Mouse (Mus musculus): ENCODE data around the gene Aff4. TPM values are rescaled to one million over a fixed set of nuclear protein-coding genes. Genes with fewer than 3 reads are reported as not detected.
"Not testable (repeated sequence)": the region's sequence is repeated elsewhere in the genome, so short reads cannot be mapped to it uniquely, and the experiment has no call there.

The Aff4 gene
- polyA plus RNA-seq (2017; shearing (Covaris generic)), result 10 to 100 TPM in 1 of 2 experiments, 1 to 10 TPM in 1; 9.6 to 16.4 TPM

- ATAC-seq, result peak; percentile 70
Measured at GRCm38 (mm10) chr11:53350291-53351223, at the start of gene Aff4. Gene Aff4 (plus strand): TSS chr11:53350833.

GRCm38 (mm10) chr11:53301167-53301515 lies 49.5 kb upstream of the Aff4 start:
- no peak for ATAC-seq

GRCm38 (mm10) chr11:53304044-53304840 lies 46.4 kb upstream of the Aff4 start:
- ATAC-seq, result no peak

GRCm38 (mm10) chr11:53306965-53307364 lies 43.7 kb upstream of the Aff4 start:
- ATAC-seq, result no peak

- no peak for ATAC-seq
Measured at GRCm38 (mm10) chr11:53307558-53308065, 43.0 kb upstream of the Aff4 start.

- ATAC-seq, result no peak
Measured at GRCm38 (mm10) chr11:53308251-53308864, 42.3 kb upstream of the Aff4 start.

- ATAC-seq, result no peak
Measured at GRCm38 (mm10) chr11:53308884-53309310, 41.7 kb upstream of the Aff4 start.

- ATAC-seq, result no peak
Measured at GRCm38 (mm10) chr11:53311385-53311784, 39.2 kb upstream of the Aff4 start.

- not testable (repeated sequence) for ATAC-seq
Measured at GRCm38 (mm10) chr11:53312823-53313222, 37.8 kb upstream of the Aff4 start.

- ATAC-seq, result no peak
Measured at GRCm38 (mm10) chr11:53314770-53315173, 35.9 kb upstream of the Aff4 start.

GRCm38 (mm10) chr11:53316996-53317395 lies 33.6 kb upstream of the Aff4 start:
- no peak for ATAC-seq

- ATAC-seq, result no peak
Measured at GRCm38 (mm10) chr11:53318041-53318440, 32.6 kb upstream of the Aff4 start.

GRCm38 (mm10) chr11:53318568-53318967 lies 32.1 kb upstream of the Aff4 start:
- not testable (repeated sequence) for ATAC-seq

- ATAC-seq, result not testable (repeated sequence)
Measured at GRCm38 (mm10) chr11:53319867-53320266, 30.8 kb upstream of the Aff4 start.

GRCm38 (mm10) chr11:53324512-53324968 lies 26.1 kb upstream of the Aff4 start, which contains the start of gene Zcchc10:
Gene Zcchc10 (plus strand): TSS chr11:53324679.
- peak; percentile 99 for ATAC-seq

GRCm38 (mm10) chr11:53330325-53330724 lies 20.3 kb upstream of the Aff4 start:
- peak; percentile 69 for ATAC-seq

GRCm38 (mm10) chr11:53331121-53331520 lies 19.5 kb upstream of the Aff4 start:
- ATAC-seq, result no peak

- ATAC-seq, result no peak
Measured at GRCm38 (mm10) chr11:53332076-53332680, 18.5 kb upstream of the Aff4 start.

GRCm38 (mm10) chr11:53335505-53336181 lies 15.0 kb upstream of the Aff4 start:
- ATAC-seq, result no peak

GRCm38 (mm10) chr11:53336182-53336571 lies 14.5 kb upstream of the Aff4 start:
- ATAC-seq, result no peak

GRCm38 (mm10) chr11:53336924-53337323 lies 13.7 kb upstream of the Aff4 start:
- ATAC-seq, result no peak

Measured in activated CD4-positive, CD25-positive, alpha-beta regulatory T cell, adult 4 months (primary cell).